21 mouse cellular contexts compared by ENCODE assay signal in genomic region chr6:148063131-148063530, GRCm38 (mm10). TPM values are rescaled to one million over a fixed set of nuclear protein-coding genes. Genes with fewer than 3 reads are reported as not detected.
DNase-seq lines count a peak whose midpoint lies in the region; ATAC-seq lines count a peak whose summit lies in the region.
"Had no signal": no experiment of that assay in that cellular context is flagged by ENCODE, and none has a peak within 500 bp of the region (broad histone marks: within the 10 kb centered on the region; RNA-seq: fewer than 3 reads in every experiment).

No protein-coding gene starts in this region.

- ATAC-seq in frontal cortex, adult (ENCODE audit: low TSS enrichment) = peak; percentile 45; the same call in 1 of the 2 replicates
- ATAC-seq: activated CD4-positive, CD25-positive, alpha-beta regulatory T cell, adult 4 months; CD4-positive, CD25-positive, alpha-beta regulatory T cell, adult 4 months; forebrain, embryonic 14.5 days; forebrain, embryonic 16.5 days; Patski had no signal

- intact Hi-C loops in heart, postnatal 25 days (cut with DNase I) = no loop called here

- peak; percentile 50 to 88 for DNase-seq in adrenal gland, adult (ENCODE audit: inconsistent age in 2 of 2, low spot score in 1 of 2)
- no peak for DNase-seq in adrenal gland, postnatal 4 days (ENCODE audit: low spot score in 2 of 2)
- DNase-seq in adrenal gland, adult 8-10 months = peak; percentile 64
- no peak for DNase-seq in adrenal gland, adult 18-20 months (ENCODE audit: low spot score in 2 of 2)
- DNase-seq in frontal cortex, postnatal 10 days (ENCODE audit: low spot score in 2 of 2) = no peak
- DNase-seq in adrenal gland, postnatal 36 days = peak; percentile 48 to 56
- DNase-seq in heart, postnatal 25 days (ENCODE audit: low spot score) = no peak
- DNase-seq: B cell, adult 2 months; cerebellum, adult 11 months; cerebellum, adult 18-20 months; cerebellum, adult 8-10 months; cerebellum, adult 9-11 months; cerebellum, postnatal 14 days; cerebellum, postnatal 36 days; gastrocnemius, adult 2 months had no signal

RNA-seq across cellular contexts. Expression of gene Far2, which starts 16.1 kb away (rescaled TPM):
- 1 to 10 TPM; 4.7 to 5.7 TPM for total RNA-seq in adrenal gland, postnatal 4 days (2021)
- 1 to 10 TPM; 2.2 to 3.4 (median 3.0) TPM for total RNA-seq in adrenal gland, adult 8-10 months (2022)
- total RNA-seq in adrenal gland, adult 18-20 months (2021) = 1 to 10 TPM; 1.3 to 2.1 TPM
- 1 to 10 TPM; 2.7 to 3.8 TPM for total RNA-seq in adrenal gland, postnatal 36 days (2021)
- total RNA-seq in heart, postnatal 25 days (2021) = not detected

Comparison
In these comparisons a context has a peak if more than half of its experiments do, and no peak if none do; other contexts are left out.
1. DNase-seq: peak in adrenal gland, adult (2 of 2), adrenal gland, adult 8-10 months (single experiment) and adrenal gland, postnatal 36 days (2 of 2); none in adrenal gland, postnatal 4 days (0 of 2), adrenal gland, adult 18-20 months (0 of 2), frontal cortex, postnatal 10 days (0 of 2) and heart, postnatal 25 days (single experiment).